Mouse (Mus musculus) frontal cortex, adult 2 months (tissue): ENCODE results near the gene Oxct2a. TPM values are rescaled to one million over a fixed set of nuclear protein-coding genes. Genes with fewer than 3 reads are reported as not detected.
"Not testable (repeated sequence)": the region's sequence is repeated elsewhere in the genome, so short reads cannot be mapped to it uniquely, and the experiment has no call there.

Experiments used
- DNase-seq, 2 experiments: peaks; one replicate each; pipeline ENCODE4 v3.0.0; 2022; ENCODE audit warnings: low spot score in 1 of 2; ENCODE audit errors: extremely low spot score in 1 of 2
- polyA plus RNA-seq: library from polyadenylated mRNA; depleted of rRNA; stranded (reverse); fragments of >200 nt; gene quantifications from 2 replicates; pipeline ENCODE4 v1.2.3, GENCODE M21; 2012; rRNA removed

The Oxct2a gene
- polyA plus RNA-seq, 1 experiment: not detected

DNA sequence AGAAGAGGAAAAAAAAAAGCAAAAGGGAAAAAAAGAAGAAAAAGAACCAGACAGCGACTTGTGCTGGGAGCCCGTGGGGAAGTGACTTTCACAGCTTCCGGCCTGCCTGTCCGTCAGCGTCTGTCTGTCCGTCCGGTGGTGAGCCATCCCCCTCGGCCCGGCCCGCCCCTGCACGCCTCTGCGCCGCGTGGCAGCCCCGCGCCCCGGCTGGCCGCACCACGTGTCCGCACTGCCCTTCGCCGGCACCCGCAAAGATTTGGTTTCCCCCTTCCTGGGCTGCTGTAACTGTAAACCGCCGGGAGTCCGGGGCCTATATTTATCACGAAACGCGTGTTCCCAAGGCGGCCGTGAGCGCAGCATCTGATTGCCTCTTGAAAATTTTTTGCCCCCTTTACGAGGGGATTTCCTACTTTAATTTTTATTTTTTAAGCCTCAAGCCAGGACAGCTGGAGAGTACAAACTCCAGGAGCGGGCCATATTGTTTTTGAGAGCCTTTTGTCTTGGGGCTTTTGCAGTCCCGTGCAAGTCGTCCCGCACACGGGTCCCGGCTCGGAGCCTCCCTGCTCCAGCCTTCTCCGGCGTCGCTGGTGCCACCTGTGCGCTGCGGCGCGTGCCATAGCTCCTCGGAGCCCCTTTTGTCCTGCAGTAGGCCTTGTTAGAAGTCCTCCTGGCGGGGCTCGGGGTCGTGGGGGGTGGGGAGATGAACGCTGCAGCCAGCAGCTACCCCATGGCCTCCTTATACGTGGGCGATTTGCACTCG lies 40.3 kb downstream of the Oxct2a start:
- not testable (repeated sequence) for DNase-seq

DNA sequence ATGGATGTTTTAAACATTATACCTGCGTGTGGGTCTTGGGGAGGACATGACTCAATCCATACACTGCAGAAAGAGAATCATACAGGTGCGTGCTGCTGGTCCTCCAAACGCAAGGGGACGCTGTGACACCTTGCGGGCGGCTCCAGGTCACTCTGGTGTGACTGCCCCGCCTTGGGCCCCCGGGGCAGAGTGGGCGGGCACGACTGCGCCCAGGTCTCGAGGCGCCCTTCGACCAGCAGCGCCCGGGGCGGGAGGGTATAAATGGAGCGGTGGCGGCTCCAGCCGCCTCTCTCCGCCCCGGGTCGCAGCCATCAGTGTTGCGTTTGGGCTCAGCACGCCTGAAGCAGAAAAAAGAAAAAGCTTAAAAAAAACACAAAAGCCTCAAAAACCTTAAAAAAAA lies 40.9 kb downstream of the Oxct2a start:
- peak; percentile 58 to 88 for DNase-seq

DNA sequence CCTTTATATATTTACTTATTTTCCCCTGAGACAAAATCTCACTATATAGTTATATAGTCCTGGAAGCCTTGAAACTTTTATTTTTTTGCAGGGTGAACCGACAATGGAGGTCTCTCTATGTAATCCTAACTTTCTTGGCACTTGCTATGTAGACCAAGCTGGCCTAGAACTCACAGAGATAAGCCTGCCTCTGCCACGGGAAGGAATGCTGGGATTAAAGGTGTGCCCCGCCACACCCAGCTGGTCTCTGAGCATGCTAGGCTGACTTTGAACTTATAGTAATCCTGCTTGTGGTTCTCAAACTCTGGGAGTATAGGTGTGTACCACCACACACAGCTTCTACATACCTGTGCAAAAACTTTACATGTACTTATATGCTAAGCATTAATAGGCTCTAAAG lies 43.3 kb downstream of the Oxct2a start:
- DNase-seq: no peak

Other genes with a start within 250 kb of the Oxct2a start
- 0.36 TPM in 2 replicates for gene Bmp8b, start 218.5 kb downstream of the Oxct2a start, polyA plus RNA-seq
- gene Oxct2b, start 207.4 kb downstream of the Oxct2a start, polyA plus RNA-seq: 0.15 and 0.22 TPM in 2 replicates
- 21.9 and 22.7 TPM in 2 replicates for gene Ppie, start 183.7 kb downstream of the Oxct2a start, polyA plus RNA-seq
- gene Hpcal4, start 140.4 kb downstream of the Oxct2a start, polyA plus RNA-seq: 523 and 615 TPM in 2 replicates
- 3.2 and 3.8 TPM in 2 replicates for gene Nt5c1a, start 122.1 kb downstream of the Oxct2a start, polyA plus RNA-seq
- gene Heyl, start 90.1 kb downstream of the Oxct2a start, polyA plus RNA-seq: 5.9 and 7.1 TPM in 2 replicates
- 39.4 and 40.2 TPM in 2 replicates for gene Pabpc4, start 61.3 kb downstream of the Oxct2a start, polyA plus RNA-seq
- 0.14 and 0.17 TPM in 2 replicates for gene Bmp8a, start 19.6 kb upstream of the Oxct2a start, polyA plus RNA-seq